Mouse (Mus musculus) heart, postnatal 0 days (tissue): Measurements from ENCODE around the gene Slc39a3. TPM values are rescaled to one million over a fixed set of nuclear protein-coding genes. Genes with fewer than 3 reads are reported as not detected.

Experiments used
- ATAC-seq: fragments of 200-750 bp; cut with Nextera tagmentation; 2 replicates; pipeline ENCODE4 v1.8.0; 2017; ENCODE audit warnings: low read depth, moderate number of reproducible peaks, moderate library complexity; ENCODE audit not compliant: insufficient read depth
- DNase-seq: peaks from one replicate; pipeline ENCODE4 v3.0.0-alpha.2; 2016; ENCODE audit warnings: low spot score
- H3K27ac ChIP-seq: fragments of 300-500 bp; sonication (generic); 2 replicates; pipeline ENCODE4 v1.5.1; 2014; ENCODE audit warnings: low read depth, mild to moderate bottlenecking
- H3K27me3 ChIP-seq: fragments of 300-500 bp; sonication (generic); 2 replicates; pipeline ENCODE4 v1.6.1; 2014; ENCODE audit warnings: low read length, mixed read lengths; ENCODE audit not compliant: control insufficient read depth, insufficient read depth
- H3K36me3 ChIP-seq: fragments of 300-500 bp; sonication (generic); replicated peaks from 2 replicates; pipeline ENCODE4 v1.6.1; 2014; ENCODE audit warnings: low read length, mixed read lengths; ENCODE audit not compliant: control insufficient read depth, insufficient read depth
- H3K4me1 ChIP-seq: fragments of 300-500 bp; sonication (generic); 2 replicates; pipeline ENCODE4 v1.6.1; 2014; ENCODE audit warnings: antibody characterized with exemption; ENCODE audit not compliant: control insufficient read depth, insufficient read depth
- H3K4me2 ChIP-seq: fragments of 300-500 bp; sonication (generic); 2 replicates; pipeline ENCODE4 v1.6.1; 2014; ENCODE audit warnings: low read depth, mild to moderate bottlenecking, low read length, moderate library complexity
- H3K4me3 ChIP-seq: fragments of 300-500 bp; sonication (generic); 2 replicates; pipeline ENCODE4 v1.5.1; 2014; ENCODE audit warnings: low read depth, low read length
- H3K9ac ChIP-seq: fragments of 300-500 bp; sonication (generic); replicated peaks from 2 replicates; pipeline ENCODE4 v1.6.1; 2014; ENCODE audit warnings: low read depth, low read length, mixed read lengths
- H3K9me3 ChIP-seq: fragments of 300-500 bp; sonication (generic); replicated peaks from 2 replicates; pipeline ENCODE4 v1.6.1; 2016; ENCODE audit warnings: low read length; ENCODE audit not compliant: control insufficient read depth
- CTCF ChIP-seq: IDR thresholded peaks from 2 replicates; pipeline ENCODE4 v1.5.1; 2016; ENCODE audit warnings: antibody characterized with exemption, control low read depth, low read depth
- EP300 ChIP-seq: IDR thresholded peaks from 2 replicates; pipeline ENCODE4 v1.6.1; 2016; ENCODE audit warnings: antibody characterized with exemption, low read depth
- WGBS: fragments of 180-500 bp; shearing (Covaris S2); extraction: QIAGEN DNeasy Blood & Tissue Kit; methylation state at CpG from one replicate; pipeline ENCODE4 v1.1.7; 2014; 5-methylcytosine and 5-hydroxymethylcytosine counted together
- polyA plus RNA-seq: library from polyadenylated mRNA; unstranded; fragments of >200 nt; fragmentation: Nextera tagmentation; extraction: Ambion mirVana; gene quantifications from 2 replicates; pipeline ENCODE4 v1.2.1, GENCODE M21; 2015
- total RNA-seq: library from RNA; depleted of rRNA; stranded (reverse); fragments of >200 nt; gene quantifications from 2 replicates; pipeline ENCODE4 v1.2.3, GENCODE M21; 2014; ENCODE audit warnings: low replicate concordance

The Slc39a3 gene
- total and polyA plus RNA-seq, 2 experiments from 2014 or later = 6.3 to 18.7 TPM

DNA sequence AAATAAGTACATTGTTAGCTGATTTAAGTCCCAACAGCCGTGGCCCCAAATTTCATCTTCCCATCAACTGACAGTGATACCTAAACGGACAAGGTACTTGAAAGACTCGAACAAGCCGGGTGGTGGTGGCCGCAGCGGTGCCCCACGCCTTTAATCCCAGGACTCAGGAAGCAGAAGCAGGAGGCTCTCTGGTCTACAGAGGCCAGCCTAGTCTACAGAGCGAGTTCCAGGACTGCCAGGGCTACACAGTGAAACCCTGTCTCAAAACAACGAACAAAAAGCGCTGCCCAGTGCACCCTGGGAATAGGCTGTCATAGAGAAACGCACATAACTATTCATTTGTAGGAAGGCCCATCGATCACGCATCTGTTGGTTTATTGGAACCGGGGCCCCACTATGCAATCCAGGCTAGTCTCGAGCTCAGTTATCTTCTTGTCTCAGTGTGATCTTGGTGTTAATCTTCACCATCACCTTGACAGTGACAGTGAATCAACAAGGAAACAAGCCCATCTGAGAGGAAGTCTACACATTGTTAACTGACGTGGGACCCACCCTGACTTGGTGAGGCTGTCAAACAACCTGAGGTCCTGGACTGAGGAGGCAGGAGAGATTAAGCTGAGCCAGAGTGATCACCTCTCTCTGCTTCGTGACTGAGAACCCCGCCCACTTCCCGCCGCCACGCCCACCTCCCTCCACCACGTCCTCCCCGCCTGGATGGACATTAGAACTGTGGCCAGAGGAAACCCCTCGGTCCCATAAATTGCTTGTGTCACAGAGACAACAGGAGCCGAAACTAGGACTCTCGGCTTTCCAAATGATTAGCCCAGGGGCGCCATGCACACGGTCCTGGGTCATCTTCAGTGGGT is 36.8 kb downstream of the Slc39a3 start:
- H3K9ac ChIP-seq = no peak overlapping the region

DNA sequence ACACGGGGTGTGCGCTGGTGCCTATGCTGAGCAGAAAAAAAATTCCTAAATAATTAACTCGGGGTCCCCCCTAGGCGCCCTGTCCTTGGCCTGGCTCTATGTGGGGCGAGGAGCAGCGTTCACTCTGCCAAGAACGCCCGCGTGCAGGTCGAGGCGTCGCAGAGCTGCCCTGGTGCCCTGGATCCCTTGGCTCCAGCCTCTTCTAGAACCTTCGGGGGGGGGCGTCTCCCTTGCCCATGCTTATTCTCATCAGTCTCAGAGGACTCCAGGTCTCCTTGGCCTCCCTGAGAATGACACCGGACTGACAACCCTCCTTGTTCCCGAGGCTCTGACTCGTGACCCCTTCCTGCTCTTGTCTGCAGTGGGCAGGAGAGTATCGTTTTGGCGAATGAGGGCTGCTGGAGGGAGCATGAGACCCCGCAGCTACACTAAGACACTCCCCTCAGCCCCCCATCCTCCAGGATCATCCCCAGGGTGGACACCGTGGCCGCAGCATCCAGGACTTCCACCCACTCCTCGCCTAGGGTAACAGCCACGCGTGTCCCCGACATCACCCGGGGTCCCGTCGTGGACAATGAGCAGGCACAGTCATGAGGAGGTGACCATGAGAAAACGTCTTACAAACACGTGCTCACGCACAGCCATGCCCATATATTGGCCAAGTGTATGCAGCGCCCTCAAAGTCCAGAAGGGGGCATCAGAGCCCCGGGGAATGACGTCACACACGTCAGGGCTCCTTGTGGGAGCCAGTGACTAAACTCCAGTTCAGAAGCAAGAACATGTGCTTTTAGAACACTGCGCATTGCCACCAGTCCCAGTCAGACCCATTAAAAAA is 37.6 kb downstream of the Slc39a3 start:
- Histone ChIP-seq H3K27me3 (peaks cover 20% of the 10 kb centered on the region; the same call in 1 of the 2 replicates), H3K4me2 (no peak overlapping the region), H3K9me3 (no peaks in the 10 kb centered on the region), H3K4me3 (no peak overlapping the region), H3K27ac (no peak overlapping the region), H3K9ac (no peak overlapping the region), H3K4me1 (0 out of 2 replicates have a peak, but pooled peaks cover 7% of the 10 kb centered on the region), H3K36me3 (no peaks in the 10 kb centered on the region)
- ATAC-seq (peak; percentile 73), DNase-seq (peak; percentile 62)
- WGBS = 25% methylated on average over 37 of the region's 37 CpGs
- TF ChIP-seq EP300 (no peak), CTCF (peak; percentile 82)

More for the DNA sequence above, 36.8 kb downstream of the Slc39a3 start:
- DNase-seq (no peak), ATAC-seq (no peak)
- Histone ChIP-seq H3K4me1 (0 out of 2 replicates have a peak, but pooled peaks cover 4% of the 10 kb centered on the region), H3K27me3 (peaks cover 20% of the 10 kb centered on the region; the same call in 1 of the 2 replicates), H3K4me3 (no peak overlapping the region), H3K27ac (no peak overlapping the region), H3K4me2 (no peak overlapping the region), H3K9me3 (no peaks in the 10 kb centered on the region), H3K36me3 (no peaks in the 10 kb centered on the region)
- 41% methylated on average over 28 of the region's 28 CpGs for WGBS
- TF ChIP-seq EP300 (no peak), CTCF (no peak)

DNA sequence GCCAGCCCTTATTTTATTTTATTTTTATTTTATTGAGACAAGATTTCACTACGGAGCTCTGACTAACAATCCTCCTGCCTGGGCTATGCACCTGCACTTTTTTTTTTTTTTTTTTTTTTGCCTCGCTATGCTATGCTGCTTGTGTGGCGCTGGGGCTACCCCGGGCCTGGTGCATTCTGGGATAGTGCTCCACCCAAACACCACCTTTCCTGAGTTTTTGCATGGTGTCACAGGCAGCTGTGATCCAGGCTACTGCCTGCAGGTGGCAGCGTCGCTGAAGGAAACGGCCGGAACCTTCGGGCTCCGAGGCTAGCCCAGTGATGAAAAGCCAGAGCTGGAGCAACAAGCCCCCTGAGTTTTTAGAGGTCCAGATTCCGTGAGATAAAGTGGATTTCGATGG is 38.4 kb downstream of the Slc39a3 start:
- no peak for ATAC-seq

DNA sequence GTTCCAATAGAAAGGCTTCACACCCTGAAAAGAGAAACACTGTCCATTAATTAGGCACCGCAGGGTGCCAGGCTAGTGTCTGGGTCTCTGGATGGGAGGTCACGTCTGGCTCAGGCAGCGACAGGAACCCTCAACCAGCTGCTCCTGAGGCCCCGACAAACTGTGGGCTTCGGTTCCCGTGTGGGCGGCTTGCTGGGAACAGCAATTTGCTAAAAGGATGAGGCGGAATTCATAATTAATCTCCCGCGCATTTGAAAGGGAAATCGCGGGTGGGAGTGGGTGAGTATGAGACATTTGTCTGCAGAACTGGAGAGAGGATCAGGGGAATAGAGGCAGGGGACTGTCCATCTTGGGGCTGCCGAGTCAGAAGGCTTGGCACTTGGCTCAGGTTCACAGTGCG is 39.2 kb downstream of the Slc39a3 start:
- Histone ChIP-seq H3K27ac (no peak overlapping the region), H3K36me3 (no peaks in the 10 kb centered on the region), H3K27me3 (peaks cover 20% of the 10 kb centered on the region; the same call in 1 of the 2 replicates), H3K4me2 (no peak overlapping the region), H3K4me1 (0 out of 2 replicates have a peak, but pooled peaks cover 7% of the 10 kb centered on the region), H3K4me3 (no peak overlapping the region), H3K9me3 (no peaks in the 10 kb centered on the region), H3K9ac (no peak overlapping the region)
- ATAC-seq = no peak
- DNase-seq = no peak
- no peak for TF ChIP-seq CTCF
- 32% methylated on average over 14 of the region's 14 CpGs for WGBS

More for the DNA sequence above, 38.4 kb downstream of the Slc39a3 start:
- peak; percentile 21 for DNase-seq
- Histone ChIP-seq H3K4me2 (no peak overlapping the region), H3K27ac (no peak overlapping the region), H3K4me3 (no peak overlapping the region), H3K4me1 (0 out of 2 replicates have a peak, but pooled peaks cover 7% of the 10 kb centered on the region), H3K27me3 (peaks cover 20% of the 10 kb centered on the region; the same call in 1 of the 2 replicates), H3K9me3 (no peaks in the 10 kb centered on the region), H3K9ac (no peak overlapping the region), H3K36me3 (no peaks in the 10 kb centered on the region)
- 10% methylated on average over 12 of the region's 12 CpGs for WGBS
- TF ChIP-seq CTCF (peak; percentile 56), EP300 (no peak)

DNA sequence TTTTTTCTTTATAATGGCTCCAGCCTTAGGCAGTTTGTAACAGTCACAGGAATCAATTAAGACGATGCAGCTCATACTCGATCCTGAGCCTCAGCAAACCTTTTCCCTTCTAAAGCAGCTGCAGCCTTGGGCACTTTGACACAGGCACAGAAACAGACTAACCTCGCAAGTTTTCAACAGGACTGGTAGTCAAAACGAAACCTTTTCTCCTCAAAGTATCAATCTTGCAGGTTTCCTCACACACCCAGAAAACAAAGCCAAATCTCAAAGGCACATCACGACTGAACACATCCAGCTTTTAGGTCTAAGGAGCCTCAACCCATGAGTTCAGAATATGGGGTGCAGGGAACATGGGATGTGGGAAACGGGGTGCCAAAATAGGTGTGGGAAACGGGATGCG is 39.9 kb downstream of the Slc39a3 start:
- TF ChIP-seq EP300 (no peak), CTCF (no peak)
- DNase-seq = no peak
- Histone ChIP-seq H3K4me1 (0 out of 2 replicates have a peak, but pooled peaks cover 7% of the 10 kb centered on the region), H3K9ac (no peak overlapping the region), H3K27me3 (peaks cover 20% of the 10 kb centered on the region; the same call in 1 of the 2 replicates), H3K4me2 (no peak overlapping the region), H3K36me3 (no peaks in the 10 kb centered on the region), H3K9me3 (no peaks in the 10 kb centered on the region), H3K27ac (no peak overlapping the region), H3K4me3 (no peak overlapping the region)
- 78% methylated on average over 8 of the region's 8 CpGs for WGBS
- no peak for ATAC-seq
